ENCODE assay signal across 15 mouse cellular contexts in genomic region chr3:46334519-46334918, GRCm38 (mm10).
"Had no signal": no experiment of that assay in that cellular context is flagged by ENCODE, and none has a peak within 500 bp of the region (broad histone marks: within the 10 kb centered on the region; RNA-seq: fewer than 3 reads in every experiment).

No protein-coding gene starts in this region.

- DNase-seq: lung, adult 18-20 months; lung, embryonic 14.5 days; lung, postnatal 10 days; lung, postnatal 4 days; midbrain, embryonic 14.5 days; right cerebral cortex, postnatal 14 days; thymus, adult 18-20 months; thymus, postnatal 14 days; thymus, postnatal 36 days had no signal

- ATAC-seq: midbrain, embryonic 16.5 days had no signal

- H3K4me3 ChIP-seq: midbrain, embryonic 10.5 days; midbrain, embryonic 12.5 days; neural tube, embryonic 12.5 days; stomach, embryonic 15.5 days had no signal

- H3K27ac ChIP-seq: midbrain, embryonic 10.5 days; midbrain, embryonic 12.5 days; neural tube, embryonic 12.5 days; stomach, embryonic 15.5 days; stomach, postnatal 0 days had no signal
